Mouse (Mus musculus) neural tube, embryonic 15.5 days (tissue): Measurements from ENCODE around the gene Hspa1a. TPM values are rescaled to one million over a fixed set of nuclear protein-coding genes. Genes with fewer than 3 reads are reported as not detected.
A peak's percentile ranks its signal among the peaks of the same experiment; 100 is the strongest.
"Not testable (repeated sequence)": the region's sequence is repeated elsewhere in the genome, so short reads cannot be mapped to it uniquely, and the experiment has no call there.

ENCODE experiments used
- ATAC-seq: fragments of 200-750 bp; cut with Nextera tagmentation; 2 replicates; pipeline ENCODE4 v1.8.0; 2017; ENCODE audit warnings: mild to moderate bottlenecking, moderate TSS enrichment, moderate library complexity; ENCODE audit not compliant: low FRiP score
- H3K27ac ChIP-seq: fragments of 300-500 bp; sonication (generic); replicated peaks from 2 replicates; pipeline ENCODE4 v1.5.1; 2015; ENCODE audit warnings: mild to moderate bottlenecking, inconsistent platforms
- H3K27me3 ChIP-seq: fragments of 300-500 bp; sonication (generic); replicated peaks from 2 replicates; pipeline ENCODE4 v1.6.1; 2015; ENCODE audit warnings: inconsistent platforms
- H3K36me3 ChIP-seq: fragments of 300-500 bp; sonication (generic); 2 replicates; pipeline ENCODE4 v1.6.1; 2015; ENCODE audit warnings: inconsistent platforms
- H3K4me1 ChIP-seq: fragments of 300-500 bp; sonication (generic); 2 replicates; pipeline ENCODE4 v1.6.1; 2015; ENCODE audit warnings: inconsistent platforms
- H3K4me2 ChIP-seq: fragments of 300-500 bp; sonication (generic); 2 replicates; pipeline ENCODE4 v1.6.1; 2015; ENCODE audit warnings: inconsistent platforms, mild to moderate bottlenecking, moderate library complexity
- H3K4me3 ChIP-seq: fragments of 300-500 bp; sonication (generic); replicated peaks from 2 replicates; pipeline ENCODE4 v1.5.1; 2015; ENCODE audit warnings: mild to moderate bottlenecking, inconsistent platforms
- H3K9ac ChIP-seq: fragments of 300-500 bp; sonication (generic); replicated peaks from 2 replicates; pipeline ENCODE4 v1.6.1; 2015; ENCODE audit warnings: mild to moderate bottlenecking, inconsistent platforms
- H3K9me3 ChIP-seq: fragments of 300-500 bp; sonication (generic); replicated peaks from 2 replicates; pipeline ENCODE4 v1.6.1; 2016; ENCODE audit warnings: inconsistent platforms
- WGBS: fragments of 180-500 bp; shearing (Covaris S2); methylation state at CpG from one replicate; pipeline ENCODE4 v1.1.7; 2015; ENCODE audit warnings: mixed read lengths; 5-methylcytosine and 5-hydroxymethylcytosine counted together
- polyA plus RNA-seq: library from polyadenylated mRNA; unstranded; fragments of >200 nt; fragmentation: Nextera tagmentation; extraction: Ambion mirVana; gene quantifications from 2 replicates; pipeline ENCODE4 v1.2.1, GENCODE M21; 2015

Hspa1a gene
- polyA plus RNA-seq, 1 experiment from 2014 or later: 12.8 TPM

DNA sequence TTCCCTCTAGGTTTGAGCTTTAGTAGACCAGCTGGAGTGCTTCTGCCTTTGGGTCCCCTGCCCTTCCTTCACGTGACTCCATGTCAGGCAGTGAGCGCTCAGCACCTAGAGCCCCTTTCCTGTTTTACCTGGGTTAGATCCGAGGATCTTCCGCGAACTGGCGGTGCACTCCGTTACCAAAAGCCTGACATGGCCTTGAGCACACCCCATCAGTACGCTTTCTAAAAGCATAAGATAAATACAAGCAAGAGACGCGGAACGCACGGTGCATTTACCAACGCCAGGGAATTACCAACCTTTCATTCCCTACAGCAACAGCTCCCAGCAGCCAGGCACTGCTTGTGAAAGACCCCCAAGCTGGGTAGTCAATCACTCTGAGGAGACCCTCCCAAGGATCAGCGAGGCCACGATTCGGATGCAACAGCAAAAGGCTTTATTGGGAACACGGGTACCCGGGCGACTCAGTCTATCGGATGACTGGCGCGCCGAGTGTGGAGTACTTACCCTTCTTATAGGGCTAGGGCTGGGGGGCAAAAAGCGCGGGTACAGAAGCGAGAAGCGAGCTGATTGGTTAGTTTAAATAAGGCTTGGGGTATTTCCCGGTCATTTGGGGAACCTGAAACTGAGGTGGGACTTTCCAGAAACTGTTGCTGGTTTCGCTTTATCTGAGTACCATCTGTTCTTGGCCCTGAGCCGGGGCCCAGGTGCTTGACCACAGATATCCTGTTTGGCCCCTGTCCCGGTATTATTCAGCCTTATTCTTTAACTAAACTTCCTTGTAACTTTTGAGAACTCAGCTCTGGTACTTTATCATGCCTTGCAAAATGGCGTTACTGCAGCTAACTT is 28.1 kb upstream of the Hspa1a start:
- H3K27ac ChIP-seq: peak overlapping the region; percentile 95

DNA sequence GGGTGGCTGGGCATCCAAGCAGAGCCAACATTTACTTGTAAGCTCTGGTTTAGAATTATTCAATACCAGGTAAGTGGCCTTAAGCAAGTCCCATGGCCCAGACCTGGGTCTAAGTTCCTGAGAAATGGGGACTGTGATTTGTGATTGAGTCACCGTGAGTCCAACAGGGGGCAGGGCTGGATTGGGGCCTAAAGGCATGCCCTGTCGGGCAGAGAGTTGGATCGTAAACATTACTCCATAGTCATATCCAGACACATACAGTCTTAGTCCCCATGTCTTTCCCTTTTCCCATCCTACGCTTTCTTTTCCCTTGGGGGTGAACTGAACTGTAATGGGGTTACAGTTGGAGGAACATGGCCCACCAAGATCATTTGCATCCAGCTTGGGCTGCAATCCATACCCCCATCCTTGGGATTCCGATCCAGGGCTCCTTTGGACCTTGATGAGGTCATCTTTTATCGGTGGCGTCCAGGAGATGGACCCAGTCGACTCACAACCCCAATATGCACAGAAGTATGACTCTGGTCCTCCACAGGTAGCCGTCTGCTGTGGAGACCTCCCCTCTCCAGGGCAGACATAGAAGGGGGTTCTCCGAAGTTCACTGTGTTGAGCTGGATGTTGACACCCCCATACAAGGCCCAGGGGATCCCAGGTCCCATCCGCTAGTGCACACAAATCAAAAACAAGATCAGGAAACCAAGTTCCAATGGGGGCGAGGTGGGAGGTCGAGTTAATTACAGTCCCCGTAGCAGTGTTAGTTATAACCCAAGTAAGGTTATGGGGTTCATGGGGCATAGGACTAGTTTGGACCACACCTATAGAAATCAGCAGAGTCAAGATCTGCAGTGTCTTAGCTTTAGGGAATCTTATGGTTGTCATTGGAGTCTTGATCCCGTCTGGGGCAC is 26.8 kb upstream of the Hspa1a start:
- no peaks in the 10 kb centered on the region for H3K9me3 ChIP-seq
- no peaks in the 10 kb centered on the region for H3K27me3 ChIP-seq
- WGBS: 91% methylated on average over 15 of the region's 15 CpGs
- H3K4me3 ChIP-seq: no peak overlapping the region
- no peaks in the 10 kb centered on the region for H3K36me3 ChIP-seq
- peaks cover 30% of the 10 kb centered on the region for H3K4me1 ChIP-seq
- H3K27ac ChIP-seq: no peak overlapping the region
- no peak for ATAC-seq
- H3K4me2 ChIP-seq: peak overlapping the region; percentile 99; the same call in 1 of the 2 replicates
- no peak overlapping the region for H3K9ac ChIP-seq

More for the DNA sequence above, 28.1 kb upstream of the Hspa1a start:
- not testable (repeated sequence) for ATAC-seq, H3K9me3 ChIP-seq, H3K27me3 ChIP-seq
- Histone ChIP-seq H3K4me2 (peak overlapping the region; percentile 99), H3K36me3 (peaks cover 11% of the 10 kb centered on the region), H3K4me3 (peak overlapping the region; percentile 91), H3K4me1 (peaks cover 30% of the 10 kb centered on the region), H3K9ac (peak overlapping the region; percentile 96)
- WGBS: 25% methylated on average over 29 of the region's 32 CpGs

DNA sequence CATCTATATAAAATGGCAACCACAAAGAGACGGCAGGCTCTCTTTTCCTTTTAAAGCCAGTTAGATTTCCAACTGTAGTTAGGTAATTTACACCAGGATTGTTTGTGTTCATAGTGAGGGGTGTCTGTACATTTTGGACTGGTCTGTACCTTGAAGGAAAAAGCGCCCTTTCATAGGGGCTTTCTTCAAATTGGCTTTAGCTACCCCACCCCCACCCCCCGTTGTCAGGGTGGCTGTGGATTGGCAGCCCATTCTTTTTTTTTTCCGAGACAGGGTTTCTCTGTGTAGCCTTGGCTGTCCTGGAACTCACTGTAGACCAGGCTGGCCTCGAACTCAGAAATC is 25.2 kb upstream of the Hspa1a start:
- Histone ChIP-seq H3K36me3 (no peaks in the 10 kb centered on the region), H3K27ac (no peak overlapping the region), H3K4me2 (no peak overlapping the region), H3K27me3 (no peaks in the 10 kb centered on the region), H3K9ac (no peak overlapping the region), H3K4me3 (no peak overlapping the region), H3K4me1 (peaks cover 14% of the 10 kb centered on the region), H3K9me3 (no peaks in the 10 kb centered on the region)
- ATAC-seq: no peak
- 82% methylated on average over 5 of the region's 5 CpGs for WGBS

DNA sequence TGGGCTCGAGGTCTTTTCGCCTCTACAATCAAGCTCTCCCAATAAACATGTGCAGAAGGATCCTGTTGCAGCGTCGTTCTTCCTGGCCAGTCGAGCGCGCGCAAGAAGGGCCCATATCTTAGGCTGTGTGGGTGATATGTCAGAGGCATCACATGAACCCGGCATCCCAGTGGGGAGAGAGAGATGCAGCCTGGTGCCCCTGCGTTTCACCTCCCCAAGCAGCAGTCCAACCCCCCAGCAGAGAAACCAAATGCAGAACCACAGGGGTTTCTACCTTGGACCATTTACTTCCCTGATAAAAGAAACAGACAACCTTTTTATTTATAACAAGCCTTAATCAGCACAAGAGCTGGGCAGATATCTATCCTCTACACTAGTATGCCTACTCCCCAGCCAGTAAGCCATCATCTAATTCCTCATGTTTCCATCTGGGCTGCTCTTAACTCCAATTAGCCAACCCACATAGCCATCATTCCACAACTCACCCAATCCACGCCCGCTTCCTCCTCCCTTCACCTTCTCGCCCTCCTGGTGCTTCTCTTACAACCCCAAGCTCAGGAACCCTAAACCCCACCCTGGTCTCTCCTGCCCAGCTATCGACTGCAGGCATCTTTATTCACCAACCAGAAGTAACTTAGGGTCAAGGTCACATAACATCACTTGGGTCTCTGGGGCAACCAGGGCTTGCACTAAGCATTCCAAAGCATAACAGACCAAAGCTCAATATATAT is 24.6 kb upstream of the Hspa1a start:
- peaks cover 8% of the 10 kb centered on the region for H3K4me1 ChIP-seq
- H3K9ac ChIP-seq: no peak overlapping the region
- ATAC-seq: no peak
- no peak overlapping the region for H3K4me3 ChIP-seq
- no peak overlapping the region for H3K27ac ChIP-seq
- H3K36me3 ChIP-seq: 0 out of 2 replicates have a peak, but pooled peaks cover under 1% of the 10 kb centered on the region
- no peak overlapping the region for H3K4me2 ChIP-seq
- no peaks in the 10 kb centered on the region for H3K27me3 ChIP-seq
- no peaks in the 10 kb centered on the region for H3K9me3 ChIP-seq
- WGBS: 90% methylated on average over 12 of the region's 14 CpGs

DNA sequence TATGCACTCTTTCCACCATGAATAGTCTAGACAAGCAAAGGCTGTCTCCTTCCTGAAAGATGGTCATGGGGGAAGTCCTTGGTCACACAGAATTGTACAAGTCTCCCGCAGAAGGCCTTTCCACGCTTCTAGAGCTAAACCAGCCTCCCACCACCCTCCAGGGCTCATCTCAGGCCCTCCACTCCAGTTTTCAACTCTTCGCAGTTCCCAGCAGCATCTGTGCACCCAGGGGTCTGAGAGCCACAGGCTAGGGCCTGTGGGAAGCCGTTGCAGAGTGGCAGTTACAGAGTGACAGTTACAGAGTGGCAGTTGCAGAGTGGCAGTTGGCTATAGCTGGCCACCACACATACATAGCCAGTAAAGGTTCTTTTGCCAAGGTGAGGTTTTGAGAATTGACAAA is 24.0 kb upstream of the Hspa1a start:
- not testable (repeated sequence) for H3K4me2 ChIP-seq, H3K36me3 ChIP-seq, H3K27ac ChIP-seq, H3K27me3 ChIP-seq, H3K4me3 ChIP-seq, H3K4me1 ChIP-seq, ATAC-seq, H3K9ac ChIP-seq, H3K9me3 ChIP-seq
- 95% methylated on average over 4 of the region's 4 CpGs for WGBS

DNA sequence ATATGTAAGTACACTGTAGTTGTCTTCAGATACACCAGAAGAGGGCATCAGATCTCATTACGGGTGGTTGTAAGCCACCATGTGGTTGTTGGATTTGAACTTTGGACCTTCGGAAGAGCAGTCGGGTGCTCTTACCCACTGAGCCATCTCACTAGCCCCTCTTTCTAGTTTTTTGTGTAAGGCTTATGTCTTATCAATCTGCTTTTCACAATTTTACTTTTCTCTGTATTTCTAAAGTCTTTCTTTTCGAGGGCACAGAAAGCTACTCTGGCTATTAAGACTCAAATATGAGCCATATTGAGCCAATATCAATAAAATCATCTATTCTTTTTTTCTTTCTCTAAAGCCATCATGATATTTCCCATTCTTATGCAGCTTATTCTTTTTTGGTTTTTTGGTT is 23.2 kb upstream of the Hspa1a start:
- not testable (repeated sequence) for H3K4me3 ChIP-seq, H3K9ac ChIP-seq, H3K27ac ChIP-seq, H3K4me1 ChIP-seq, H3K27me3 ChIP-seq, H3K36me3 ChIP-seq, H3K9me3 ChIP-seq, H3K4me2 ChIP-seq, ATAC-seq
- WGBS: 94% methylated on average over 4 of the region's 4 CpGs

DNA sequence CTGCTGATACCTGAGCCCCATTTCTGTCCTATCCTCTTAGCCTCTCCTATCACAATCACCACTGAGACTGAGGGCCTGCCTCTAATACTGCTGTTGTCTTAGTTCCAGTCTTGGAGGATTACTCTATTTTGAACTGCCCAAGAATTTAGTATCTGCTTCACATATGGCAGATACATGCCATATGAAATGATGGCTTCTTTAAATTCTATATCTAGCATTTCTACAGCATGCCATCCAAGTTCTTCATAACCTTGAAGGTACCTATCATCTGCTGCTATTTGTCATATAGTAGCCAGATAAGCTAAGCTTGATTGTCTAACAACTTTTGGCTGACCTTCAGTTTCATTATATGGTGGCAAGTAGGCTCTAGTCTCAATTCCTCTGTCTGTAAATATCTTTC is 22.8 kb upstream of the Hspa1a start:
- Histone ChIP-seq H3K4me1 (peaks cover 2% of the 10 kb centered on the region), H3K4me2 (no peak overlapping the region), H3K36me3 (0 out of 2 replicates have a peak, but pooled peaks cover 8% of the 10 kb centered on the region), H3K27me3 (no peaks in the 10 kb centered on the region), H3K9me3 (no peaks in the 10 kb centered on the region), H3K4me3 (no peak overlapping the region), H3K9ac (no peak overlapping the region), H3K27ac (no peak overlapping the region)
- ATAC-seq: no peak

DNA sequence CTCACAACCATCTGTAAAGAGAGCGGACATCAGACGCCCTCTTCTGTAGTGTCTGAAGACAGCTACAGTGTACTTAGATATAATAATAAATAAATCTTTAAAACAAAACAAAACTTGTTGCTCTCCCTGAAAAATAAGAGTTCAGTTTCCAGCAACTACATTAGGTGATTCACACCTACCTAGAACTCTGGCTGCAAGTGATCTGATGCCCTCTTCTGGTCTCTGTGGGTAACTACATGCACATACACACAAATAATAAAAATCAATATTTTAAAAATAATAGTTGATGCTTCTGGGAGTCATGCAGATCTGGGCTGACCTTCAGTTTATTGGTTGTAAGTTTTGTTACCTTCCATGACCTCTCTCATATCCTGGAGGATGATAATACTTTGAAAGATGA is 12.3 kb upstream of the Hspa1a start:
- no peak for ATAC-seq
- no peak overlapping the region for H3K27ac ChIP-seq
- H3K4me3 ChIP-seq: no peak overlapping the region
- 81% methylated on average over 2 of the region's 2 CpGs for WGBS
- no peaks in the 10 kb centered on the region for H3K9me3 ChIP-seq
- no peak overlapping the region for H3K4me2 ChIP-seq
- no peaks in the 10 kb centered on the region for H3K27me3 ChIP-seq
- peaks cover 26% of the 10 kb centered on the region for H3K4me1 ChIP-seq
- no peak overlapping the region for H3K9ac ChIP-seq
- peaks cover 15% of the 10 kb centered on the region for H3K36me3 ChIP-seq

DNA sequence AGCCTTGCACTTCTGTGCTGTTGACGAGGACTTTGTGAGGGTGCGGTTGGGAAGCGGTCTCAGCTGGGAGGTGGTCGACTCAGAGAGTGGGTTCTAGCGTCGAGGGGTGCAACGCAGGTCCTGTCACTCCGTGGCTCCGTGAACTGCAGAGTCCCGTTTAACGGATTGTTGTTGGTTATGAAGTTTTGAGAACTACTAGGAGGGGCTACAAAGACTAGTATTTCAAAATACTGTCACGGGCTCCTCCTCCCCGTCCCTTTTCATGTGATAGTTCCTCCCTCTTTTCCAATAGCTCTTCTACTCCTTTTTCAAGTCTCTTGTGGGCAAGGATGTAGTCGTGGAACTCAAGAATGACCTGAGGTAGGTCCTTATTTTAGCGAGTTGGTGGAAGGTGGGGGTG is 10.4 kb upstream of the Hspa1a start:
- peaks cover 15% of the 10 kb centered on the region for H3K36me3 ChIP-seq
- peak overlapping the region; percentile 95 for H3K4me2 ChIP-seq
- peaks cover 26% of the 10 kb centered on the region for H3K4me1 ChIP-seq
- H3K9ac ChIP-seq: peak overlapping the region; percentile 95
- H3K27ac ChIP-seq: peak overlapping the region; percentile 99
- ATAC-seq: peak; percentile 37
- peak overlapping the region; percentile 91 for H3K4me3 ChIP-seq
- no peaks in the 10 kb centered on the region for H3K9me3 ChIP-seq
- WGBS: under 1% methylated on average over 15 of the region's 15 CpGs
- H3K27me3 ChIP-seq: no peaks in the 10 kb centered on the region

DNA sequence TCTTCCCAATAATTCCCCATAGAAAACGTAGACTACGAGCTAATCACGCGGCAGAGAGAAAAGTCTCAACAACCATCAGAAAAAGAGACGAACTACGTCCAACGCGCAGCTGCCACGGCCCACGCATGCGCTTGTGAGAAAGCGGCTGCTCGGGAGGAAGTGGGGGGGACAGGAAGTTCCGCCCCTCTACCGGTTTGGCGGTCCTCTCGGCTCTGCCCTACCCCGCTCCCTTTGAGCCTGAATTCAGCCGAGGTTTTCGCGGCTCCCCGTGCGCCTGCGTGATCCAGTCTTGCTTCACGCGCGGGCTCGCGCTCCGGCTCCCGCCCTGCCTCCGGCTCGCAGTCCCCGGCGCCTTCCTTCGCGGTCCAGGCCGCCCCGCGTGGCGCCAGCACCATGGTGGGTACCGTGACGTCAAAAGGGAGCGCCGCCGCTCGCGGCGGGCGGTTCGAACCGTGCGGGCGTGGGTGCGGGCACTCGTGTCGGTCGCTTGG is 9.8 kb upstream of the Hspa1a start, which contains the start of gene Lsm2:
Lsm2 (plus strand) TSS at position 173 of the 491 bp plus-strand sequence.
- H3K27me3 ChIP-seq: no peaks in the 10 kb centered on the region

DNA sequence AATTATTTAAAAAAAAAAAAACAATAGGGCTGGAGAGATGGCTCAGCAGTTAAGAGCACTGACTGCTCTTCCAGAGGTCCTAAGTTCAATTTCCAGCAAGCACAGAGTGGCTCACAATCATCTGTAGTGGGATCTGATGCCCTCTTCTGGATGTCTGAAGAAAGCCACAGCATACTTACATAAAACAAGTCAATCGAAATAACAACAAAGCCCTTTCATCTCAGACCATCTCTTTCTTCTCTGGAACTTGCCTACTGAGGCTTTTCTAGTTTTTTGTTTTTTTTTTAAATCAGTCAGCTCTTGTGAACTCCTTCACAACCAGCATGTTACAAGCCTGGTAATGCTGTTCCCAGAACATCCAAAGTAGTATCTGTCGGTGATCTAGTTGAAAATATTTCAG is 8.7 kb upstream of the Hspa1a start:
- WGBS: 14% methylated on average over 2 of the region's 2 CpGs
- Histone ChIP-seq H3K27ac (peak overlapping the region; percentile 99), H3K9ac (peak overlapping the region; percentile 95)

More for the DNA sequence above, 9.8 kb upstream of the Hspa1a start, which contains the start of gene Lsm2:
- peaks cover 26% of the 10 kb centered on the region for H3K4me1 ChIP-seq
- H3K4me3 ChIP-seq: peak within 1 kb of the TSS; percentile 91
- peak within 1 kb of the TSS; percentile 99 for H3K27ac ChIP-seq
- H3K9me3 ChIP-seq: no peaks in the 10 kb centered on the region
- peak; percentile 95 for ATAC-seq
- peaks cover 15% of the 10 kb centered on the region for H3K36me3 ChIP-seq
- peak within 1 kb of the TSS; percentile 95 for H3K9ac ChIP-seq
- peak within 1 kb of the TSS; percentile 95 for H3K4me2 ChIP-seq
- under 1% methylated on average over 58 of the region's 58 CpGs for WGBS

More for the DNA sequence above, 8.7 kb upstream of the Hspa1a start:
- no peaks in the 10 kb centered on the region for H3K9me3 ChIP-seq
- H3K4me1 ChIP-seq: peaks cover 26% of the 10 kb centered on the region
- ATAC-seq: no peak
- peaks cover 7% of the 10 kb centered on the region for H3K36me3 ChIP-seq
- H3K4me2 ChIP-seq: peak overlapping the region; percentile 95
- H3K27me3 ChIP-seq: no peaks in the 10 kb centered on the region
- H3K4me3 ChIP-seq: peak overlapping the region; percentile 91
